Mouse (Mus musculus): ENCODE results near the gene Fbxo24. TPM values are rescaled to one million over a fixed set of nuclear protein-coding genes. Genes with fewer than 3 reads are reported as not detected.
A peak's percentile ranks its signal among the peaks of the same experiment; 100 is the strongest.
"Not testable (repeated sequence)": the region's sequence is repeated elsewhere in the genome, so short reads cannot be mapped to it uniquely, and the experiment has no call there.

The Fbxo24 gene
- polyA plus RNA-seq, 1 experiment from 2014 or later: 0.10 TPM

DNA sequence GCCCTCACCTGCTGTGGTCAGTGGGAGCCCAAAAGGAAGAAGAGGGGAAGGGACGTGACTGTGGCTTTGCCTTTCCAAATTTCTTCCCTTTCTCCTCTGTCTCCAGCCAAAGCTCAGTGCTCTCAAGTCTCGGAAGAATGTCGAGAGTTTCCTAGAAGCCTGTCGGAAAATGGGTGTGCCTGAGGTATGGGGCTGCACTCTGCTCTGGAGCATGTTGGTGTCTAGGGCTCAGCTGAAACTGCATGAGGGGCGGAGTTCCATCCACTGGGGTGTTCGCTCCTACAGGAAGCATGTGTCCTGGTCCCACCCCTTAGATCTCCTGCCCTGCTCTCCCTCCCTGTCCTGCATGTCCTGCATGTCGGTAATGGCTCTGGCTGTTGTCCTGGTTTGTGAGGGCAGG, 10.7 kb upstream of the Fbxo24 start:
- no peak overlapping the region for H3K27ac ChIP-seq
- H3K4me3 ChIP-seq: no peak overlapping the region
- H3K36me3 ChIP-seq: peaks cover 82% of the 10 kb centered on the region
- 80% methylated on average over 7 of the region's 7 CpGs for WGBS (ENCODE audit: insufficient replicate concordance)
- no peak overlapping the region for H3K9ac ChIP-seq
- no peak for ATAC-seq
- peaks cover 34% of the 10 kb centered on the region for H3K4me1 ChIP-seq
- H3K27me3 ChIP-seq (replicated peaks): peaks cover 16% of the 10 kb centered on the region
- no peak overlapping the region for H3K4me2 ChIP-seq
- no peaks in the 10 kb centered on the region for H3K9me3 ChIP-seq (replicated peaks)

- H3K4me1 ChIP-seq: peaks cover 41% of the 10 kb centered on the region
- H3K27ac ChIP-seq: no peak overlapping the region
- 82% methylated on average over 12 of the region's 12 CpGs for WGBS (ENCODE audit: insufficient replicate concordance)
- H3K4me3 ChIP-seq: no peak overlapping the region
- no peaks in the 10 kb centered on the region for H3K9me3 ChIP-seq (replicated peaks)
- H3K27me3 ChIP-seq (replicated peaks): no peaks in the 10 kb centered on the region
- H3K36me3 ChIP-seq: peaks cover 70% of the 10 kb centered on the region
- no peak for ATAC-seq
- H3K9ac ChIP-seq: no peak overlapping the region
- no peak overlapping the region for H3K4me2 ChIP-seq
Observed at GRCm38 (mm10) chr5:137633397-137634084, 4.7 kb upstream of the Fbxo24 start.

- Histone ChIP-seq H3K36me3 (peaks cover 50% of the 10 kb centered on the region), H3K27me3 (replicated peaks) (0 out of 2 replicates have a peak, but pooled peaks cover 5% of the 10 kb centered on the region), H3K4me2 (peak overlapping the region; percentile 93), H3K27ac (peak overlapping the region; percentile 96), H3K4me3 (peak overlapping the region; percentile 84), H3K4me1 (peaks cover 49% of the 10 kb centered on the region), H3K9me3 (replicated peaks) (no peaks in the 10 kb centered on the region), H3K9ac (peak overlapping the region; percentile 85)
- WGBS (ENCODE audit: insufficient replicate concordance): 11% methylated on average over 4 of the region's 4 CpGs
- ATAC-seq: no peak
Observed at GRCm38 (mm10) chr5:137631591-137631990, 2.8 kb upstream of the Fbxo24 start.

GRCm38 (mm10) chr5:137631171-137631570, 2.4 kb upstream of the Fbxo24 start:
- peak overlapping the region; percentile 93 for H3K4me2 ChIP-seq
- 13% methylated on average over 9 of the region's 9 CpGs for WGBS (ENCODE audit: insufficient replicate concordance)
- H3K9me3 ChIP-seq (replicated peaks): no peaks in the 10 kb centered on the region
- H3K9ac ChIP-seq: peak overlapping the region; percentile 85
- ATAC-seq: no peak
- peaks cover 46% of the 10 kb centered on the region for H3K36me3 ChIP-seq
- H3K4me1 ChIP-seq: peaks cover 49% of the 10 kb centered on the region
- peak overlapping the region; percentile 96 for H3K27ac ChIP-seq
- H3K27me3 ChIP-seq (replicated peaks): 0 out of 2 replicates have a peak, but pooled peaks cover 5% of the 10 kb centered on the region
- H3K4me3 ChIP-seq: peak overlapping the region; percentile 84

DNA sequence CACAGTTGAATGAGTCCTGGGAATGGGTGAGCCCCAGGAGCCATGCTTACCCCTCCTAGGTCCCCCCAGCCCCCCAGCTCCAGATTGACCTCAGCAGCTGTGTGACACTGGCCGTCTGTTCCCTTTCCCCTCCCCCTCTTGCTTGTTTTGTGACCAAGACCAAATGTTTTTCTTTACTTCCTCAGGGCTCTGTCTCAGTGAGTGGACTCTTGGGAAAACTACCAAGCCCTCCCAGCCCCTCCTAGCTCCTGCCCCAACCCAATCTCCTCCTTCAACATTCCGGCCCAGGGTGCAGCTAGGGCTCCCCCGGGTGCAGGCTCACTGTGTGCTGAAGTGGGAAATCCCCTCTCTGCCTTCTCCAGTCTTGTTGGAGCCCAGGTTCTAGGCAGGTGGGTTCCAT, 1.8 kb upstream of the Fbxo24 start:
- H3K36me3 ChIP-seq: peaks cover 40% of the 10 kb centered on the region
- H3K9ac ChIP-seq: peak overlapping the region; percentile 85
- peak overlapping the region; percentile 96 for H3K27ac ChIP-seq
- H3K27me3 ChIP-seq (replicated peaks): 0 out of 2 replicates have a peak, but pooled peaks cover 5% of the 10 kb centered on the region
- H3K4me1 ChIP-seq: peaks cover 49% of the 10 kb centered on the region
- peak overlapping the region; percentile 84 for H3K4me3 ChIP-seq
- peak overlapping the region; percentile 93 for H3K4me2 ChIP-seq
- 22% methylated on average over 3 of the region's 3 CpGs for WGBS (ENCODE audit: insufficient replicate concordance)
- no peak for ATAC-seq
- no peaks in the 10 kb centered on the region for H3K9me3 ChIP-seq (replicated peaks)

- Histone ChIP-seq H3K4me3 (peak overlapping the region; percentile 84), H3K9ac (peak overlapping the region; percentile 85), H3K9me3 (replicated peaks) (no peaks in the 10 kb centered on the region), H3K4me2 (peak overlapping the region; percentile 93), H3K4me1 (peaks cover 50% of the 10 kb centered on the region), H3K27me3 (replicated peaks) (0 out of 2 replicates have a peak, but pooled peaks cover 5% of the 10 kb centered on the region), H3K27ac (peak overlapping the region; percentile 96), H3K36me3 (peaks cover 35% of the 10 kb centered on the region)
- WGBS (ENCODE audit: insufficient replicate concordance): 7% methylated on average over 6 of the region's 6 CpGs
- ATAC-seq: no peak
Observed at GRCm38 (mm10) chr5:137629906-137630545, 1.2 kb upstream of the Fbxo24 start.

DNA sequence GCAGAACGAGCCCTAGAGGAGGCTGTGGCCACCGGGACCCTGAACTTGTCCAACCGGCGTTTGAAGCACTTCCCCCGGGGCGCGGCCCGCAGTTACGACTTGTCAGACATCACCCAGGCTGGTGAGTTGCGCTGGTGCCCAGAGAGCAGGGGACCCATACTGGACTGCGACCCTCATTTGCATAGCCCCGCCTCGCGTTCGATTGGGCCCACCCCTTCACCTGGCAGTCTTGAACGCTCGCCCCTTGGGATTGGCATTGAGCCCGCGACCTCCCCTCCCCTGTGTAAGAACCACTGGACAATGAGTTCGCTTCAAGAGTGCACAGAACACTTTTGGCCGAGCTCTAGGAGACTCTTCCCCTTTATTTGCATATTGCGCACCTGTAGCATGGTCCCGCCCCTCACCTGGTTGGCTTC, 512 bp upstream of the Fbxo24 start:
- Histone ChIP-seq H3K9ac (peak overlapping the region; percentile 85), H3K27me3 (replicated peaks) (0 out of 2 replicates have a peak, but pooled peaks cover 8% of the 10 kb centered on the region), H3K9me3 (replicated peaks) (no peaks in the 10 kb centered on the region), H3K27ac (peak overlapping the region; percentile 96), H3K36me3 (peaks cover 27% of the 10 kb centered on the region), H3K4me3 (peak overlapping the region; percentile 84), H3K4me2 (peak overlapping the region; percentile 93), H3K4me1 (peaks cover 55% of the 10 kb centered on the region)
- under 1% methylated on average over 23 of the region's 23 CpGs for WGBS (ENCODE audit: insufficient replicate concordance)
- ATAC-seq: peak; percentile 38

- no peak for ATAC-seq
- peak overlapping the region; percentile 84 for H3K4me3 ChIP-seq
- H3K9me3 ChIP-seq (replicated peaks): no peaks in the 10 kb centered on the region
- peak overlapping the region; percentile 78 for H3K9ac ChIP-seq
- H3K4me1 ChIP-seq: peaks cover 55% of the 10 kb centered on the region
- peak overlapping the region; percentile 93 for H3K4me2 ChIP-seq
- 3% methylated on average over 9 of the region's 9 CpGs for WGBS (ENCODE audit: insufficient replicate concordance)
- H3K27me3 ChIP-seq (replicated peaks): 0 out of 2 replicates have a peak, but pooled peaks cover 9% of the 10 kb centered on the region
- peaks cover 14% of the 10 kb centered on the region for H3K36me3 ChIP-seq
- H3K27ac ChIP-seq: peak overlapping the region; percentile 89
Observed at GRCm38 (mm10) chr5:137627991-137628390, 811 bp downstream of the Fbxo24 start.

GRCm38 (mm10) chr5:137623937-137624530, 4.8 kb downstream of the Fbxo24 start:
- 34% methylated on average over 11 of the region's 11 CpGs for WGBS (ENCODE audit: insufficient replicate concordance)
- no peak overlapping the region for H3K9ac ChIP-seq
- H3K4me1 ChIP-seq: peaks cover 19% of the 10 kb centered on the region
- H3K4me2 ChIP-seq: no peak overlapping the region
- H3K9me3 ChIP-seq (replicated peaks): no peaks in the 10 kb centered on the region
- no peaks in the 10 kb centered on the region for H3K36me3 ChIP-seq
- H3K4me3 ChIP-seq: no peak overlapping the region
- H3K27me3 ChIP-seq (replicated peaks): peaks cover 25% of the 10 kb centered on the region; the same call in 1 of the 2 replicates
- ATAC-seq: no peak
- H3K27ac ChIP-seq: no peak overlapping the region

- peaks cover 23% of the 10 kb centered on the region for H3K27me3 ChIP-seq (replicated peaks)
- H3K36me3 ChIP-seq: no peaks in the 10 kb centered on the region
- no peak overlapping the region for H3K4me2 ChIP-seq
- no peak overlapping the region for H3K27ac ChIP-seq
- no peak overlapping the region for H3K4me3 ChIP-seq
- no peaks in the 10 kb centered on the region for H3K9me3 ChIP-seq (replicated peaks)
- H3K4me1 ChIP-seq: peaks cover 30% of the 10 kb centered on the region
- no peak for ATAC-seq
- H3K9ac ChIP-seq: no peak overlapping the region
- 69% methylated on average over 7 of the region's 7 CpGs for WGBS (ENCODE audit: insufficient replicate concordance)
Observed at GRCm38 (mm10) chr5:137615347-137615746, 13.5 kb downstream of the Fbxo24 start.

DNA sequence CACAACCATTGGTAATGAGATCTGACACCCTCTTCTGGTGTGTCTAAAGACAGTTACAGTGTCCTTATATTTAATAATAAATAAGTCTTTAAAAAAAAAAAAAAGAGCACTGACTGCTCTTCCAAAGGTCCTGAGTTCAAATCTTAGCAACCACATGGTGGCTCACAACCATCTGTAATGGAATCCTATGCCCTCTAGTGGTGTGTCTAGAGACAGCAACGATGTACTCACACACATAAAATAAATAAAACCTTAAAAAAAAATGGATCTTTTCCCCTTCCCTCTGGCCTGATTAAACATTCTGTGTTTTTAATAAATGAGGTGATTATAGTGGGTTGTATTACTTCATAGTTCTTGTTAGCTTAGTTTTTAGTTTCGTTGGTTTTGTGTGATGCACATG, 13.9 kb downstream of the Fbxo24 start:
- not testable (repeated sequence) for ATAC-seq; H3K9me3 ChIP-seq (replicated peaks)
- 82% methylated on average over 2 of the region's 2 CpGs for WGBS (ENCODE audit: insufficient replicate concordance)

GRCm38 (mm10) chr5:137613550-137613949, 15.3 kb downstream of the Fbxo24 start, which contains the start of gene Pcolce:
Gene Pcolce (minus strand): TSS chr5:137613784.
- Histone ChIP-seq H3K9me3 (replicated peaks) (no peaks in the 10 kb centered on the region), H3K9ac (no peak within 1 kb of the TSS), H3K27me3 (replicated peaks) (peaks cover 33% of the 10 kb centered on the region), H3K27ac (no peak within 1 kb of the TSS), H3K4me1 (peaks cover 48% of the 10 kb centered on the region), H3K4me2 (no peak within 1 kb of the TSS), H3K36me3 (no peaks in the 10 kb centered on the region), H3K4me3 (no peak within 1 kb of the TSS)
- WGBS (ENCODE audit: insufficient replicate concordance): 41% methylated on average over 11 of the region's 11 CpGs
- no peak for ATAC-seq

More for the DNA sequence above, 13.9 kb downstream of the Fbxo24 start:
- H3K4me3 ChIP-seq, H3K36me3 ChIP-seq, H3K4me2 ChIP-seq, H3K27ac ChIP-seq, H3K9ac ChIP-seq: not testable (repeated sequence)
- H3K27me3 ChIP-seq (replicated peaks): peaks cover 22% of the 10 kb centered on the region
- peaks cover 35% of the 10 kb centered on the region for H3K4me1 ChIP-seq
